Mouse (Mus musculus) intestine, embryonic 14.5 days (tissue): Measurements from ENCODE around the gene Hyou1. TPM values are rescaled to one million over a fixed set of nuclear protein-coding genes. Genes with fewer than 3 reads are reported as not detected.
"Not testable (repeated sequence)": the region's sequence is repeated elsewhere in the genome, so short reads cannot be mapped to it uniquely, and the experiment has no call there.

ENCODE experiments used
- ATAC-seq: fragments of 200-750 bp; cut with Nextera tagmentation; replicated peaks from 2 replicates; pipeline ENCODE4 v1.8.0; 2017; ENCODE audit warnings: low read depth, moderate number of reproducible peaks, moderate TSS enrichment, moderate library complexity; ENCODE audit not compliant: low FRiP score, low TSS enrichment
- DNase-seq: peaks from one replicate; pipeline ENCODE4 v3.0.0-alpha.2; 2018; ENCODE audit warnings: low spot score
- H3K27ac ChIP-seq: fragments of 300-500 bp; sonication (generic); 2 replicates; pipeline ENCODE4 v1.5.1; 2014; ENCODE audit warnings: low read depth, mild to moderate bottlenecking, control low read depth
- H3K27me3 ChIP-seq: fragments of 300-500 bp; sonication (generic); replicated peaks from 2 replicates; pipeline ENCODE4 v1.6.1; 2014; ENCODE audit warnings: low read length, control low read depth; ENCODE audit not compliant: control insufficient read depth, insufficient read depth
- H3K36me3 ChIP-seq: fragments of 300-500 bp; sonication (generic); 2 replicates; pipeline ENCODE4 v1.6.1; 2014; ENCODE audit warnings: low read length, control low read depth; ENCODE audit not compliant: control insufficient read depth, insufficient read depth
- H3K4me1 ChIP-seq: fragments of 300-500 bp; sonication (generic); replicated peaks from 2 replicates; pipeline ENCODE4 v1.6.1; 2014; ENCODE audit warnings: low read length, control low read depth, mixed read lengths; ENCODE audit not compliant: control insufficient read depth, insufficient read depth
- H3K4me2 ChIP-seq: fragments of 300-500 bp; sonication (generic); 2 replicates; pipeline ENCODE4 v1.6.1; 2014; ENCODE audit warnings: low read length
- H3K4me3 ChIP-seq: fragments of 300-500 bp; sonication (generic); 2 replicates; pipeline ENCODE4 v1.5.1; 2014; ENCODE audit warnings: low read depth, low read length, control low read depth, mixed read lengths
- H3K9ac ChIP-seq: fragments of 300-500 bp; sonication (generic); 2 replicates; pipeline ENCODE4 v1.6.1; 2014; ENCODE audit warnings: mild to moderate bottlenecking, low read length
- H3K9me3 ChIP-seq: fragments of 300-500 bp; sonication (generic); 2 replicates; pipeline ENCODE4 v1.6.1; 2016; ENCODE audit warnings: low read length, control low read depth; ENCODE audit not compliant: control insufficient read depth
- WGBS: fragments of 180-500 bp; shearing (Covaris S2); extraction: QIAGEN DNeasy Blood & Tissue Kit; methylation state at CpG from one replicate; pipeline ENCODE4 v1.1.7; 2014; 5-methylcytosine and 5-hydroxymethylcytosine counted together
- polyA plus RNA-seq: library from polyadenylated mRNA; unstranded; fragments of >200 nt; fragmentation: Nextera tagmentation; extraction: Ambion mirVana; gene quantifications from 2 replicates; pipeline ENCODE4 v1.2.1, GENCODE M21; 2014

Gene Hyou1
- polyA plus RNA-seq, 1 experiment from 2014 or later, result 37.0 TPM

GRCm38 (mm10) chr9:44412306-44412705, 33.0 kb downstream of the Hyou1 start:
- Histone ChIP-seq H3K36me3 (peaks cover 65% of the 10 kb centered on the region), H3K4me2 (no peak overlapping the region), H3K9ac (no peak overlapping the region), H3K4me3 (no peak overlapping the region), H3K27me3 (no peaks in the 10 kb centered on the region), H3K27ac (no peak overlapping the region), H3K4me1 (peaks cover 3% of the 10 kb centered on the region), H3K9me3 (no peaks in the 10 kb centered on the region)
- ATAC-seq (no peak), DNase-seq (no peak)
- 88% methylated on average over 4 of the region's 4 CpGs for WGBS

GRCm38 (mm10) chr9:44412781-44413180, 33.5 kb downstream of the Hyou1 start:
- no peaks in the 10 kb centered on the region for H3K9me3 ChIP-seq
- H3K4me2 ChIP-seq, result no peak overlapping the region
- H3K4me3 ChIP-seq, result no peak overlapping the region
- peaks cover 65% of the 10 kb centered on the region for H3K36me3 ChIP-seq
- H3K9ac ChIP-seq, result no peak overlapping the region
- peaks cover 3% of the 10 kb centered on the region for H3K4me1 ChIP-seq
- no peak for ATAC-seq
- no peak overlapping the region for H3K27ac ChIP-seq
- 68% methylated on average over 2 of the region's 2 CpGs for WGBS
- no peaks in the 10 kb centered on the region for H3K27me3 ChIP-seq
- no peak for DNase-seq

GRCm38 (mm10) chr9:44417156-44417891, 38.0 kb downstream of the Hyou1 start:
- Histone ChIP-seq H3K4me3 (peak overlapping the region; percentile 77), H3K27ac (0 out of 2 replicates have a peak overlapping the region, but pooled peaks have one; percentile 47), H3K4me1 (peaks cover 6% of the 10 kb centered on the region; the same call in 1 of the 2 replicates), H3K9me3 (no peaks in the 10 kb centered on the region), H3K9ac (peak overlapping the region; percentile 78), H3K4me2 (peak overlapping the region; percentile 84), H3K36me3 (peaks cover 28% of the 10 kb centered on the region), H3K27me3 (no peaks in the 10 kb centered on the region)
- WGBS, result 8% methylated on average over 26 of the region's 26 CpGs
- peak; percentile 71 for ATAC-seq
- DNase-seq, result no peak

GRCm38 (mm10) chr9:44417892-44418363, 38.6 kb downstream of the Hyou1 start:
- H3K4me1 ChIP-seq, result peaks cover 6% of the 10 kb centered on the region; the same call in 1 of the 2 replicates
- DNase-seq (peak; percentile 96), ATAC-seq (peak; percentile 89)
- WGBS, result under 1% methylated on average over 38 of the region's 38 CpGs
- peaks cover 23% of the 10 kb centered on the region for H3K36me3 ChIP-seq
- peak overlapping the region; percentile 77 for H3K4me3 ChIP-seq
- peak overlapping the region; percentile 84 for H3K4me2 ChIP-seq
- H3K9me3 ChIP-seq, result no peaks in the 10 kb centered on the region
- H3K27ac ChIP-seq, result peak overlapping the region; percentile 64; the same call in 1 of the 2 replicates
- H3K9ac ChIP-seq, result peak overlapping the region; percentile 78
- no peaks in the 10 kb centered on the region for H3K27me3 ChIP-seq

GRCm38 (mm10) chr9:44418519-44419385, 39.5 kb downstream of the Hyou1 start, which contains the start of gene Ccdc84:
Gene Ccdc84, minus strand, starts transcription at chr9:44418569.
- peak within 1 kb of the TSS; percentile 84 for H3K4me2 ChIP-seq
- H3K4me1 ChIP-seq, result peaks cover 6% of the 10 kb centered on the region; the same call in 1 of the 2 replicates
- H3K9me3 ChIP-seq, result no peaks in the 10 kb centered on the region
- DNase-seq (no peak), ATAC-seq (no peak)
- H3K4me3 ChIP-seq, result peak within 1 kb of the TSS; percentile 77
- WGBS, result 75% methylated on average over 14 of the region's 14 CpGs
- peak within 1 kb of the TSS; percentile 78 for H3K9ac ChIP-seq
- H3K36me3 ChIP-seq, result peaks cover 15% of the 10 kb centered on the region
- peak within 1 kb of the TSS; percentile 64; the same call in 1 of the 2 replicates for H3K27ac ChIP-seq
- H3K27me3 ChIP-seq, result no peaks in the 10 kb centered on the region

- not testable (repeated sequence) for ATAC-seq, H3K9ac ChIP-seq, H3K4me1 ChIP-seq, H3K27ac ChIP-seq, DNase-seq, H3K4me2 ChIP-seq, H3K9me3 ChIP-seq, H3K36me3 ChIP-seq, H3K4me3 ChIP-seq, H3K27me3 ChIP-seq
- 92% methylated on average over 9 of the region's 9 CpGs for WGBS
Observed at GRCm38 (mm10) chr9:44419730-44420129, 40.4 kb downstream of the Hyou1 start.

- no peak for ATAC-seq
- no peak overlapping the region for H3K9ac ChIP-seq
- 72% methylated on average over 5 of the region's 5 CpGs for WGBS
Observed at GRCm38 (mm10) chr9:44420280-44420898, 41.1 kb downstream of the Hyou1 start.

GRCm38 (mm10) chr9:44423576-44423975, 44.3 kb downstream of the Hyou1 start:
- Histone ChIP-seq H3K27ac (no peak overlapping the region), H3K27me3 (no peaks in the 10 kb centered on the region), H3K4me3 (no peak overlapping the region), H3K9me3 (no peaks in the 10 kb centered on the region), H3K36me3 (no peaks in the 10 kb centered on the region), H3K4me2 (no peak overlapping the region), H3K4me1 (no peaks in the 10 kb centered on the region), H3K9ac (no peak overlapping the region)
- WGBS, result 77% methylated on average over 4 of the region's 4 CpGs
- DNase-seq (no peak), ATAC-seq (no peak)

More at GRCm38 (mm10) chr9:44420280-44420898, 41.1 kb downstream of the Hyou1 start:
- Histone ChIP-seq H3K4me3 (no peak overlapping the region), H3K9me3 (no peaks in the 10 kb centered on the region), H3K27me3 (no peaks in the 10 kb centered on the region), H3K4me2 (no peak overlapping the region), H3K36me3 (peaks cover 8% of the 10 kb centered on the region; the same call in 1 of the 2 replicates), H3K27ac (no peak overlapping the region), H3K4me1 (peaks cover 6% of the 10 kb centered on the region; the same call in 1 of the 2 replicates)
- DNase-seq, result no peak
